Mouse (Mus musculus): ENCODE data around the gene Cabin1. TPM values are rescaled to one million over a fixed set of nuclear protein-coding genes. Genes with fewer than 3 reads are reported as not detected.

Gene Cabin1
- polyA plus RNA-seq, 1 experiment = 24.0 TPM

DNA sequence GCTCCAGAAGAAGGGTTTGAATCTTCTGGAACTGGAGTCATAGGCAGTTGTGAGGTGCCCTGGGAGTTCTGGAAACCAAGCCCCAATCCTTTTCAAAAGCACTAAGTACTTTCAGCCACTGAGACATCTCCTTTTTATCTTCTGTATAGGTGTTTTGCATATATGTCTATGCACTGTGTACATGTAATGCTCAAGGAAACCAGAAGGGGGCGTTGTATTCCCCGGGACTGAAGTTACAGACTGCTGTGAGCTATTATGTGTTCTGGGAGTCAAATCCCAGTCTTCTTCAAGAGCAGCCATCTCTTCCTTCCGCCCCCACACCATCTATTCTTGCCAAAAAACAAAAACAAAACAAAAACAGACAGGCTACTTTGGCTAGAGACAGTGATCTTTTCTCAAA, 143.3 kb downstream of the Cabin1 start:
- Histone ChIP-seq H3K79me2 (ENCODE audit: control insufficient read depth, insufficient read depth) (no peaks in the 10 kb centered on the region), H3ac (ENCODE audit: control insufficient read depth, insufficient read length) (no peak overlapping the region), H3K36me3 (ENCODE audit: control insufficient read depth, insufficient read depth) (no peaks in the 10 kb centered on the region), H3K4me3 (no peak overlapping the region), H3K27me3 (ENCODE audit: control insufficient read depth, insufficient read depth, insufficient read length) (no peaks in the 10 kb centered on the region), H3K4me2 (ENCODE audit: low read depth) (no peak overlapping the region)
- TF ChIP-seq E2F4 (IDR thresholded peaks at IDR 0.05; ENCODE audit: insufficient read depth) = no peak
- TF ChIP-seq POLR2A (IDR thresholded peaks at IDR 0.05; ENCODE audit: insufficient read length, low read depth) = no peak
- no peak for TF ChIP-seq TCF12 (IDR thresholded peaks at IDR 0.05; ENCODE audit: insufficient read depth, poor library complexity, severe bottlenecking)
- no peak for TF ChIP-seq POLR2AphosphoS2 (IDR thresholded peaks at IDR 0.05; ENCODE audit: insufficient read length, low read depth)
- no peak for TF ChIP-seq CEBPB (IDR thresholded peaks at IDR 0.05; ENCODE audit: insufficient read depth, poor library complexity, severe bottlenecking)
- no peak for TF ChIP-seq MAX (IDR thresholded peaks at IDR 0.05; ENCODE audit: low read depth)
- TF ChIP-seq USF1 (IDR thresholded peaks at IDR 0.05; ENCODE audit: low read depth) = no peak
- TF ChIP-seq MYOD1 (IDR thresholded peaks at IDR 0.05; ENCODE audit: control insufficient read depth in 1 of 3, insufficient read length in 2 of 3, low read depth in 2 of 3) = no peak
- no peak for TF ChIP-seq MYOG (IDR thresholded peaks at IDR 0.05; ENCODE audit: control insufficient read depth in 1 of 3, insufficient read depth in 1 of 3, insufficient read length in 2 of 3, low read depth in 2 of 3)
- no peak for TF ChIP-seq REST (IDR thresholded peaks at IDR 0.05; ENCODE audit: insufficient read depth, insufficient read length)
- TF ChIP-seq TCF3 (IDR thresholded peaks at IDR 0.05; ENCODE audit: insufficient read length, low read depth) = no peak
- TF ChIP-seq SRF (IDR thresholded peaks at IDR 0.05; ENCODE audit: control insufficient read depth, insufficient read length, low read depth) = no peak

DNA sequence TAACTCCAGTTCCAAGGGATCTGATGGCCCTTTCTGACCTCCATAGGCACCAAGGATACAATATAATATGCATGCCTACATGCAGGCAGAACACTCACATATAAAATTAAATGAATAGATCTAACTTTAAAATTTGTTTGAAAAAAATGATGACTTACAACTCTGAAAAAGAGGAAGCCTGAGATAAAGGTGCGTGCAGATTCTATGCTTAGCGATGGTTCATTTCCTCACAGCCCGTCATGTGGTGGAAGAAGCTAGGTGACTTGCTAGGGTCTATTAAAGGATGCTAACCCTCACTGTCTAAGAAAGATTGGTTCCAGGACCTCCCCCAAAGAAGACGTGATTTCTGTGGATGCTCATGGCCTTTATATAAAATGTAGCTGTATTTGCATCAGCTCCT, 148.1 kb downstream of the Cabin1 start:
- Histone ChIP-seq H3K79me2 (ENCODE audit: control insufficient read depth, insufficient read depth) (no peaks in the 10 kb centered on the region), H3K27me3 (ENCODE audit: control insufficient read depth, insufficient read depth, insufficient read length) (no peaks in the 10 kb centered on the region), H3ac (ENCODE audit: control insufficient read depth, insufficient read length) (no peak overlapping the region), H3K36me3 (ENCODE audit: control insufficient read depth, insufficient read depth) (no peaks in the 10 kb centered on the region), H3K4me2 (ENCODE audit: low read depth) (no peak overlapping the region), H3K4me3 (no peak overlapping the region)
- TF ChIP-seq TCF12 (IDR thresholded peaks at IDR 0.05; ENCODE audit: insufficient read depth, poor library complexity, severe bottlenecking) = no peak
- no peak for TF ChIP-seq E2F4 (IDR thresholded peaks at IDR 0.05; ENCODE audit: insufficient read depth)
- TF ChIP-seq MAX (IDR thresholded peaks at IDR 0.05; ENCODE audit: low read depth) = no peak
- TF ChIP-seq MYOD1 (IDR thresholded peaks at IDR 0.05; ENCODE audit: control insufficient read depth in 1 of 3, insufficient read length in 2 of 3, low read depth in 2 of 3) = no peak
- TF ChIP-seq USF1 (IDR thresholded peaks at IDR 0.05; ENCODE audit: low read depth) = no peak
- no peak for TF ChIP-seq POLR2A (IDR thresholded peaks at IDR 0.05; ENCODE audit: insufficient read length, low read depth)
- TF ChIP-seq MYOG (IDR thresholded peaks at IDR 0.05; ENCODE audit: control insufficient read depth in 1 of 3, insufficient read depth in 1 of 3, insufficient read length in 2 of 3, low read depth in 2 of 3) = no peak
- TF ChIP-seq SRF (IDR thresholded peaks at IDR 0.05; ENCODE audit: control insufficient read depth, insufficient read length, low read depth) = no peak
- no peak for TF ChIP-seq REST (IDR thresholded peaks at IDR 0.05; ENCODE audit: insufficient read depth, insufficient read length)
- TF ChIP-seq POLR2AphosphoS2 (IDR thresholded peaks at IDR 0.05; ENCODE audit: insufficient read length, low read depth) = no peak
- no peak for TF ChIP-seq TCF3 (IDR thresholded peaks at IDR 0.05; ENCODE audit: insufficient read length, low read depth)
- no peak for TF ChIP-seq CEBPB (IDR thresholded peaks at IDR 0.05; ENCODE audit: insufficient read depth, poor library complexity, severe bottlenecking)

DNA sequence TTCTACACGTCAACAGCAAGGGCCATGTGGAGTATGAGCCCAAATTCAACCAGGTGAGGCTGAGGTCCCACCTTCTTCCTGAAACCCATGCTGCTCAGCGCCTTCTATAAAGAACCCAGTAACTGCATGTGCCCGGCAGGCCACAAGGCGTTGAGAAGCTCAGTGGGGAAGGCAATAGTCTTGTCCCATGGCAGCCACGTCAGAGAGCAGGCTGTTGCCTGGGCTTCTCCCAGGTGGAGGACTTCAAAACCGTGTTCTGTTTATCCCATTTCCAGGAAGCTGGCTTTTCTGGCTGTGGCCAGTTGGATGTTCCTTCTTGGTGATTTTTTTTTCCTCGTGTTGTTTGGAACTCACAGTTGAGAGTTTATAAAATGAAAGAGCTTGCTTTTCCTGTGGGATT, 153.7 kb downstream of the Cabin1 start:
- TF ChIP-seq MAX (IDR thresholded peaks at IDR 0.05; ENCODE audit: low read depth) = no peak
- no peak for TF ChIP-seq POLR2A (IDR thresholded peaks at IDR 0.05; ENCODE audit: insufficient read length, low read depth)
- no peak for TF ChIP-seq USF1 (IDR thresholded peaks at IDR 0.05; ENCODE audit: low read depth)
- TF ChIP-seq POLR2AphosphoS2 (IDR thresholded peaks at IDR 0.05; ENCODE audit: insufficient read length, low read depth) = no peak
- H3K79me2 ChIP-seq (ENCODE audit: control insufficient read depth, insufficient read depth) = no peaks in the 10 kb centered on the region
- H3K4me2 ChIP-seq (ENCODE audit: low read depth) = no peak overlapping the region
- H3K27me3 ChIP-seq (ENCODE audit: control insufficient read depth, insufficient read depth, insufficient read length) = no peaks in the 10 kb centered on the region
- H3ac ChIP-seq (ENCODE audit: control insufficient read depth, insufficient read length) = no peak overlapping the region
- H3K4me3 ChIP-seq = no peak overlapping the region
- H3K36me3 ChIP-seq (ENCODE audit: control insufficient read depth, insufficient read depth) = no peaks in the 10 kb centered on the region

DNA sequence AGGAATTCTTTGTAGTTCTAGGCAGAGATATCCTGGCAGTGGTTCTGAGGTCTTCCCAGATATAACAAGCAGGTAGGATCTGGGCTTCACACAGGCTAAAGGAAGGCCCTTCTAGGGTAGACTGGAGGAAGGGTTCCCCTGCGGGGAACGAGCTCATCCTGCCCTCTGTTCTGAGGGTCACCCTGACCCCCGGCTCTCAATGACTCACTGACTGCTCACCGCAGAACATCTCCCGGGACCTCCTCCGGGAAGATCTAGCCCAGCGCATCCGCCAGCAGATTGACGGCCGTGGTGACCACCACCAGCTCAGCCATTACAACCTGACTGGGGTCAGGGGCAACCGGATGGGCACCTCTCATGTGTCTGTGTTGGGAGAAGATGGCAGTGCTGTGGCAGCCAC, 155.2 kb downstream of the Cabin1 start:
- no peak overlapping the region for H3ac ChIP-seq (ENCODE audit: control insufficient read depth, insufficient read length)
- TF ChIP-seq SRF (IDR thresholded peaks at IDR 0.05; ENCODE audit: control insufficient read depth, insufficient read length, low read depth) (no peak), REST (IDR thresholded peaks at IDR 0.05; ENCODE audit: insufficient read depth, insufficient read length) (no peak), MYOD1 (IDR thresholded peaks at IDR 0.05; ENCODE audit: control insufficient read depth in 1 of 3, insufficient read length in 2 of 3, low read depth in 2 of 3) (no peak), E2F4 (IDR thresholded peaks at IDR 0.05; ENCODE audit: insufficient read depth) (no peak), POLR2AphosphoS2 (IDR thresholded peaks at IDR 0.05; ENCODE audit: insufficient read length, low read depth) (no peak), POLR2A (IDR thresholded peaks at IDR 0.05; ENCODE audit: insufficient read length, low read depth) (no peak), MYOG (IDR thresholded peaks at IDR 0.05; ENCODE audit: control insufficient read depth in 1 of 3, insufficient read depth in 1 of 3, insufficient read length in 2 of 3, low read depth in 2 of 3) (no peak), TCF3 (IDR thresholded peaks at IDR 0.05; ENCODE audit: insufficient read length, low read depth) (no peak), TCF12 (IDR thresholded peaks at IDR 0.05; ENCODE audit: insufficient read depth, poor library complexity, severe bottlenecking) (no peak), MAX (IDR thresholded peaks at IDR 0.05; ENCODE audit: low read depth) (no peak), CEBPB (IDR thresholded peaks at IDR 0.05; ENCODE audit: insufficient read depth, poor library complexity, severe bottlenecking) (no peak), USF1 (IDR thresholded peaks at IDR 0.05; ENCODE audit: low read depth) (no peak)

DNA sequence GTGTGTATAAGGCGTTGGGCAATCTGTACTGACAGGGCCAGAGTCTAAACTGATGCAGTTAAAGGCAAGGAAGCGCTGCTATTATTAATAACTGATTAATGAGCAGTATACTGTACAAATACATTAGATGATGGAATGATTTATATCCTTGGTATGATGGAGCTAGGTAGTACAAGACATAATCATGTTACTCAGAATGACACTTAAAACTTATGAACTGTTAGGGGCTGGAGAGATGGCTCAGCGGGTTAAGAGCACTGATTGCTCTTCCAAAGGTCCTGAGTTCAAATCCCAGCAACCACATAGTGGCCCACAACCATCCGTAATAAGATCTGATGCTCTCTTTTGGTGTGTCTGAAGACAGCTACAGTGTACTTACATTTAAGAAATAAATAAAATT, 156.9 kb downstream of the Cabin1 start:
- Histone ChIP-seq H3K27me3 (ENCODE audit: control insufficient read depth, insufficient read depth, insufficient read length) (peaks cover 11% of the 10 kb centered on the region), H3K4me2 (ENCODE audit: low read depth) (no peak overlapping the region), H3ac (ENCODE audit: control insufficient read depth, insufficient read length) (no peak overlapping the region), H3K36me3 (ENCODE audit: control insufficient read depth, insufficient read depth) (no peaks in the 10 kb centered on the region), H3K79me2 (ENCODE audit: control insufficient read depth, insufficient read depth) (no peaks in the 10 kb centered on the region), H3K4me3 (no peak overlapping the region)
- no peak for TF ChIP-seq CEBPB (IDR thresholded peaks at IDR 0.05; ENCODE audit: insufficient read depth, poor library complexity, severe bottlenecking)
- no peak for TF ChIP-seq E2F4 (IDR thresholded peaks at IDR 0.05; ENCODE audit: insufficient read depth)
- TF ChIP-seq POLR2AphosphoS2 (IDR thresholded peaks at IDR 0.05; ENCODE audit: insufficient read length, low read depth) = no peak
- no peak for TF ChIP-seq USF1 (IDR thresholded peaks at IDR 0.05; ENCODE audit: low read depth)

More for the DNA sequence above, 155.2 kb downstream of the Cabin1 start:
- no peaks in the 10 kb centered on the region for H3K36me3 ChIP-seq (ENCODE audit: control insufficient read depth, insufficient read depth)
- no peaks in the 10 kb centered on the region for H3K79me2 ChIP-seq (ENCODE audit: control insufficient read depth, insufficient read depth)
- H3K4me3 ChIP-seq = no peak overlapping the region
- no peaks in the 10 kb centered on the region for H3K27me3 ChIP-seq (ENCODE audit: control insufficient read depth, insufficient read depth, insufficient read length)
- H3K4me2 ChIP-seq (ENCODE audit: low read depth) = no peak overlapping the region
